Mouse (Mus musculus) heart, adult 18-20 months (tissue): ENCODE measurements around the gene Ndufs8. TPM values are rescaled to one million over a fixed set of nuclear protein-coding genes. Genes with fewer than 3 reads are reported as not detected.

Experiments used
- DNase-seq, 2 experiments: peaks; one replicate each; pipeline ENCODE4 v3.0.0; 2021 to 2022; ENCODE audit warnings: mixed read lengths in 1 of 2
- total RNA-seq, 2 experiments: library from RNA; stranded (reverse); gene quantifications; 2 replicates each; pipeline ENCODE4 v1.2.3; 2021

Ndufs8 gene
- total RNA-seq, 2 experiments from 2014 or later, result 489 to 502 TPM

DNA sequence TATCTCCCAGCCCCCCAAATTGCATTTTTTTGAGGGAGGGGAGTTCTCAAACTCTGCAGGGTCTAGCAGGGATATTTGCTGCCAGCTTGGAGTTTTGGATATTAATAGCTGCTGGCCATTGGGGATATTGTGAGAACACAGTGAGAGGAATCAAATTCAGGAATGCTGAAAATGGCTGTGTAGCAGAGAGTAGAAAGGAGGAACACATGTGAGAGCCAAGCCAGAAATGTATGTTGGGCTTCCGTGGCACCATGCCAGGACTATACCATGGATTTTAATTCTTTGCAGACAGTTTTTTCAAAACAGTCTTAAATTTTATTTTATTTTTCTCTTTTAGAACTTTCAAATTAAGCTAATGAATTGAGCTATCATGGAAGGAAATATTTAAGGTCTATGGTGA is 44.3 kb downstream of the Ndufs8 start:
- no peak for DNase-seq

DNA sequence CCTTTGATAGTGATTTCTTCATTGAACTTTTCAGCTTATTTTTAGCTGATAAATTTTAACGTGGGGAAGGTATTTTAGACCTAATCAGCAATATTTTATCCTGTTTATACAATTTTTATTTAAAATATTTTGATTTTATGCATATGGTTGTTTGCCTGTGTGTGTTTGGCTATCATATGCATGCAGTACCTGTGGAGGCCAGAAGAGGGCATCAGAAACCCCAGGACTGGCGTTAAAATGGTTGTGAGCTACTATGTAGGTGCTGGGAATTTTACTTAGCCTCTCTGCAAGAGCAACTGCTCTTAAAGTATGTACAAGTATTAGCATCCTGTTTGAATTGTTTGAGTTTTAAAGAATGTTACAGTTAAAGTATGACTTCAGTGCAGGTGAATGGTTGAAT is 47.6 kb downstream of the Ndufs8 start:
- DNase-seq, result no peak

- no peak for DNase-seq
These were observed 49.9 kb downstream of the Ndufs8 start for GRCm38 (mm10) chr19:3862713-3863112.

Other genes with a start within 250 kb of the Ndufs8 start
- 10 to 100 TPM; 46.5 to 49.3 TPM for gene Lrp5, start 226.2 kb downstream of the Ndufs8 start, total RNA-seq
- 1 to 10 TPM; 5.5 to 8.3 TPM for gene 1810055G02Rik, start 204.5 kb downstream of the Ndufs8 start, total RNA-seq
- gene Kmt5b, start 145.4 kb downstream of the Ndufs8 start, total RNA-seq, result 10 to 100 TPM; 27.2 to 29.3 TPM
- gene Chka, start 61.0 kb downstream of the Ndufs8 start, total RNA-seq, result 10 to 100 TPM; 11.8 to 15.5 TPM
- 1 to 10 TPM; 8.0 to 9.2 TPM for gene Tcirg1, start 5.6 kb downstream of the Ndufs8 start, total RNA-seq
- 1 to 10 TPM; 1.3 to 2.0 TPM for gene Aldh3b1, start 17.0 kb upstream of the Ndufs8 start, total RNA-seq
- gene Unc93b1, start 22.4 kb upstream of the Ndufs8 start, total RNA-seq, result 10 to 100 TPM; 17.7 to 23.9 TPM
- gene Aldh3b3, start 45.9 kb upstream of the Ndufs8 start, total RNA-seq, result under 1 TPM; 0.28 to 0.30 TPM
- under 1 TPM; 0.22 to 0.98 TPM for gene Aldh3b2, start 59.6 kb upstream of the Ndufs8 start, total RNA-seq
- 10 to 100 TPM; 24.3 to 28.5 TPM for gene Acy3, start 73.8 kb upstream of the Ndufs8 start, total RNA-seq
- not detected for gene Tbx10, start 80.0 kb upstream of the Ndufs8 start, total RNA-seq
- 100 to 1,000 TPM; 162 to 166 TPM for gene Nudt8, start 87.8 kb upstream of the Ndufs8 start, total RNA-seq
- 1 to 10 TPM in 1 of 2 experiments, under 1 TPM in 1; 0.84 to 1.1 TPM for gene Gm49405, start 87.9 kb upstream of the Ndufs8 start, total RNA-seq
- 100 to 1,000 TPM; 241 to 281 TPM for gene Doc2g, start 90.5 kb upstream of the Ndufs8 start, total RNA-seq
- gene Ndufv1, start 100.0 kb upstream of the Ndufs8 start, total RNA-seq, result 1,000 to 10,000 TPM; 1,128 to 1,150 TPM
- 100 to 1,000 TPM; 350 to 400 TPM for gene Gstp1, start 125.2 kb upstream of the Ndufs8 start, total RNA-seq
- 100 to 1,000 TPM; 123 to 134 TPM for gene Gstp2, start 133.2 kb upstream of the Ndufs8 start, total RNA-seq
- not detected for gene Gstp3, start 146.8 kb upstream of the Ndufs8 start, total RNA-seq
- gene Cabp2, start 168.8 kb upstream of the Ndufs8 start, total RNA-seq, result not detected
- gene Cdk2ap2, start 184.4 kb upstream of the Ndufs8 start, total RNA-seq, result 10 to 100 TPM; 34.5 to 37.8 TPM
- gene Pitpnm1, start 187.2 kb upstream of the Ndufs8 start, total RNA-seq, result 10 to 100 TPM; 16.1 to 21.2 TPM
- 10 to 100 TPM; 62.1 to 63.2 TPM for gene Aip, start 213.1 kb upstream of the Ndufs8 start, total RNA-seq
- gene Gpr152, start 227.0 kb upstream of the Ndufs8 start, total RNA-seq, result under 1 TPM in 1 of 2 experiments, not detected in 1; 0.08 TPM
- gene Cabp4, start 231.3 kb upstream of the Ndufs8 start, total RNA-seq, result under 1 TPM; 0.12 to 0.13 TPM
- 10 to 100 TPM; 38.3 to 47.6 TPM for gene Coro1b, start 235.8 kb upstream of the Ndufs8 start, total RNA-seq
- 1 to 10 TPM in 1 of 2 experiments, under 1 TPM in 1; 0.69 to 8.4 TPM for gene Ptprcap, start 240.8 kb upstream of the Ndufs8 start, total RNA-seq